Mouse (Mus musculus): ENCODE results near the gene Imp3. TPM values are rescaled to one million over a fixed set of nuclear protein-coding genes. Genes with fewer than 3 reads are reported as not detected.

The Imp3 gene
- polyA plus RNA-seq, 1 experiment from 2014 or later: 69.6 TPM

DNA sequence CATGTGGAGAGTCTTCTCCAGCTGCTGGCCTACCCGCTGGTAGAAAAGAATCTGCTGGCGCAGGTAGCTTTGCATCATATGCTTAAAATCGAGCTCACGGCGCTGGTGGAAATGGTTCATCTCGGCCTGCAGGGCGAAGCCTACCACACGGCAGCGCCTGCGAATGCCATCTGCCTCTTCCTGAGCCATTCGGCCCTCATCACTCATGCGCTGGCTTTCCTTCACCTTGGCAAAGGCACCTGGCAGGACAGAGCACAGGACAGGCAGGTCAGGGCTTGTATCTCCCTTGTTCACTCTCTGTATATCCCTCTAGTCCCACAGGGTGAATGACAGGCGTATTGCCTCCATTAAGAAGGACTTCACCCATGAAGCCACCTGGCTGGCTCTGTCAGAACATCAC is 18.8 kb upstream of the Imp3 start:
- 92% methylated on average over 13 of the region's 13 CpGs for WGBS
- H3K27ac ChIP-seq (ENCODE audit: low read depth): no peak overlapping the region
- H3K4me1 ChIP-seq (ENCODE audit: insufficient read depth): peaks cover 1% of the 10 kb centered on the region
- DNase-seq: no peak
- H3K27me3 ChIP-seq (ENCODE audit: insufficient read depth, low read length): no peaks in the 10 kb centered on the region
- H3K36me3 ChIP-seq (ENCODE audit: insufficient read depth): peaks cover 72% of the 10 kb centered on the region
- no peak overlapping the region for H3K4me2 ChIP-seq
- H3K9ac ChIP-seq: no peak overlapping the region
- no peaks in the 10 kb centered on the region for H3K9me3 ChIP-seq (ENCODE audit: low read depth, low read length)
- no peak overlapping the region for H3K4me3 ChIP-seq (ENCODE audit: low read depth, low read length)
- ATAC-seq (ENCODE audit: insufficient read depth): no peak
- TF ChIP-seq CTCF (IDR thresholded peaks at IDR 0.05; ENCODE audit: low read depth): no peak

DNA sequence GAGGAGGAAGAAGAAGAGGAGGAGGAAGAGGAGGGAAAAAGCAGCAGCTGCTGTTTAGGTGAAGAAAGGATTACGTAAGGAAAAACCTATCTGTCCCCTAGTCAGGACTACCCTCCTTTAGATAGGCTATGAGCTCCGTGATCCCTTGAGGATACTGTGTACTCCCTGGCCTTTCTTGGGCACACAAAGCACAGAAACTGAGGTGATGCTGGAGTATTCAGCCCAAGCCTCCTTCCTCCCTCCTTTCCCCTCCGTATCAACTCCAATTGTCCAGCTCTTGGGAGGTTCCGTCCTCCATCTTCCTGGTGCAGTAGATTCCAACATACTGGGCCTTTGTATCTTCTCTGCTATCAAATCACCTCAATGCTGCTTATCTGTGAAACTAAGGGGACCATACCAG is 14.5 kb upstream of the Imp3 start:
- Histone ChIP-seq H3K9ac (no peak overlapping the region), H3K4me2 (peak overlapping the region; percentile 90), H3K4me1 (ENCODE audit: insufficient read depth) (peaks cover 22% of the 10 kb centered on the region), H3K27me3 (ENCODE audit: insufficient read depth, low read length) (no peaks in the 10 kb centered on the region), H3K27ac (ENCODE audit: low read depth) (no peak overlapping the region), H3K4me3 (ENCODE audit: low read depth, low read length) (no peak overlapping the region), H3K36me3 (ENCODE audit: insufficient read depth) (peaks cover 37% of the 10 kb centered on the region), H3K9me3 (ENCODE audit: low read depth, low read length) (no peaks in the 10 kb centered on the region)
- no peak for DNase-seq
- TF ChIP-seq CTCF (IDR thresholded peaks at IDR 0.05; ENCODE audit: low read depth): no peak
- no peak for ATAC-seq (ENCODE audit: insufficient read depth)
- 89% methylated on average over 4 of the region's 4 CpGs for WGBS

GRCm38 (mm10) chr9:56923841-56924650 is 13.2 kb upstream of the Imp3 start:
- 34% methylated on average over 8 of the region's 8 CpGs for WGBS

DNA sequence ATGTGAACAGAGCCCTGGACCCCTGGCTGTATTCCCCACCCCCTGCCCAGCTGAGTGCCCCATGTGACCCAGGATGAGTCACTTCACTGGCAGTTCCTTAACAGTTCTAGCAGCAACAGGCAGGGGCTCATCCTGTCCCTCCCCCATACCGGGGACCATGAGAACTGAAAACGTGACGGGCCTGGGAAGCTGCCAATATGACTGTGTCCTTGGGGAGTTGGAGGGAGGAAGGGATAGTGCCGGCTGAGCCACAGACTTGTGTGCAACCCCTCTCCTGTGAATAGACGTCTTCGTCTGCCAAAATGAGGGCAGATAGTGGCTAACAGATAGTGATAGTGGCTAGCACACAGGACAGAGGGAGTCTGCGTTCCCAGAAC is 12.6 kb upstream of the Imp3 start:
- peaks cover 22% of the 10 kb centered on the region for H3K4me1 ChIP-seq (ENCODE audit: insufficient read depth)
- no peaks in the 10 kb centered on the region for H3K9me3 ChIP-seq (ENCODE audit: low read depth, low read length)

More at GRCm38 (mm10) chr9:56923841-56924650, 13.2 kb upstream of the Imp3 start:
- Histone ChIP-seq H3K27ac (ENCODE audit: low read depth) (peak overlapping the region; percentile 70), H3K4me3 (ENCODE audit: low read depth, low read length) (peak overlapping the region; percentile 31), H3K27me3 (ENCODE audit: insufficient read depth, low read length) (no peaks in the 10 kb centered on the region), H3K9me3 (ENCODE audit: low read depth, low read length) (no peaks in the 10 kb centered on the region), H3K9ac (peak overlapping the region; percentile 43), H3K36me3 (ENCODE audit: insufficient read depth) (peaks cover 24% of the 10 kb centered on the region), H3K4me2 (peak overlapping the region; percentile 90), H3K4me1 (ENCODE audit: insufficient read depth) (peaks cover 22% of the 10 kb centered on the region)
- no peak for TF ChIP-seq CTCF (IDR thresholded peaks at IDR 0.05; ENCODE audit: low read depth)
- DNase-seq (no peak), ATAC-seq (ENCODE audit: insufficient read depth) (no peak)

DNA sequence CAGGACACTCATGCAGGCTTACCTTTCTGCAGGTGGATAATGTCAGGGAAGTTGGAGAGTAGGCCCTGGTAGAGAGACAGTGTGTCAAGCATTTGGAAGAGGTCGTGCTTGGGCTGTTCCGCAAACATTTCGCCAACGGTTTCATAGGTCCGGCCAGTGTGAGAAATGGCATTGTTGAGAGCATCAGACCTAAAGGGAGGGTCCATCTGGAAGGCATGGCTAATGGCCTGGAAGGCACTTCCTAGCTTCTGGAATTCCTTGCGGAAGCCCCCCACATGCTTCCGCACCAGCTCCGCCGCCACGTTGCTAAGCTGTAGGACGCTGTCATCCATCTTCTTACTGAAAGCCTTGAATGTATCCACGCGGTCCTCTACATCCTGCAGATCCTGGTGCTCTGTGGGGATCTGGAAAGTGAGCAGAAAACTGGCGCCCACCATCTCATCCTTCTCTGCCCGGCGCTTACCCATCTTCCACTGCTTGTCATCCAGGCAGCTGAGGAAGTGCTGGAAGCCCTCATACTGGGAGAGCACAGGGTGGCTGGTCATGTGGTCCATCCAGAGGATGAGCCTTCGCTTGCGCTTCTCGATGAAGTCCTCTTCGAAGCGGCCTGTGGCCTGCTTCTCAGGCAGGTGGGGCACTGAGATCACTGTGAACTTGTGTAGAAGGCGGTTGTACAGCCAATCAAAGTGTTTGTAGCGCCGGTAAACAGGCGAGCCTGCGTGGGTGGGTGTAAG is 11.8 kb upstream of the Imp3 start:
- Histone ChIP-seq H3K9me3 (ENCODE audit: low read depth, low read length) (no peaks in the 10 kb centered on the region), H3K4me1 (ENCODE audit: insufficient read depth) (peaks cover 22% of the 10 kb centered on the region), H3K27ac (ENCODE audit: low read depth) (peak overlapping the region; percentile 28), H3K36me3 (ENCODE audit: insufficient read depth) (peaks cover 10% of the 10 kb centered on the region), H3K27me3 (ENCODE audit: insufficient read depth, low read length) (no peaks in the 10 kb centered on the region), H3K9ac (peak overlapping the region; percentile 43), H3K4me3 (ENCODE audit: low read depth, low read length) (peak overlapping the region; percentile 31), H3K4me2 (peak overlapping the region; percentile 90)
- no peak for TF ChIP-seq CTCF (IDR thresholded peaks at IDR 0.05; ENCODE audit: low read depth)
- 66% methylated on average over 26 of the region's 26 CpGs for WGBS
- DNase-seq: peak; percentile 15
- ATAC-seq (ENCODE audit: insufficient read depth): no peak

More for the DNA sequence above, 12.6 kb upstream of the Imp3 start:
- Histone ChIP-seq H3K4me3 (ENCODE audit: low read depth, low read length) (peak overlapping the region; percentile 31), H3K27ac (ENCODE audit: low read depth) (peak overlapping the region; percentile 70), H3K4me2 (peak overlapping the region; percentile 90), H3K36me3 (ENCODE audit: insufficient read depth) (peaks cover 19% of the 10 kb centered on the region), H3K9ac (peak overlapping the region; percentile 43), H3K27me3 (ENCODE audit: insufficient read depth, low read length) (no peaks in the 10 kb centered on the region)
- DNase-seq (peak; percentile 95), ATAC-seq (ENCODE audit: insufficient read depth) (peak; percentile 62)
- peak; percentile 12; the same call in 1 of the 2 replicates for TF ChIP-seq CTCF (IDR thresholded peaks at IDR 0.05; ENCODE audit: low read depth)
- WGBS: 7% methylated on average over 7 of the region's 7 CpGs

- Histone ChIP-seq H3K4me1 (ENCODE audit: insufficient read depth) (peaks cover 22% of the 10 kb centered on the region), H3K4me2 (peak overlapping the region; percentile 90), H3K9ac (no peak overlapping the region), H3K27me3 (ENCODE audit: insufficient read depth, low read length) (no peaks in the 10 kb centered on the region), H3K9me3 (ENCODE audit: low read depth, low read length) (no peaks in the 10 kb centered on the region), H3K27ac (ENCODE audit: low read depth) (no peak overlapping the region), H3K36me3 (ENCODE audit: insufficient read depth) (peaks cover 8% of the 10 kb centered on the region), H3K4me3 (ENCODE audit: low read depth, low read length) (peak overlapping the region; percentile 31; the same call in 1 of the 2 replicates)
- DNase-seq: no peak
- TF ChIP-seq CTCF (IDR thresholded peaks at IDR 0.05; ENCODE audit: low read depth): no peak
- 93% methylated on average over 10 of the region's 10 CpGs for WGBS
- no peak for ATAC-seq (ENCODE audit: insufficient read depth)
Observed at GRCm38 (mm10) chr9:56926025-56926360, 11.3 kb upstream of the Imp3 start.

DNA sequence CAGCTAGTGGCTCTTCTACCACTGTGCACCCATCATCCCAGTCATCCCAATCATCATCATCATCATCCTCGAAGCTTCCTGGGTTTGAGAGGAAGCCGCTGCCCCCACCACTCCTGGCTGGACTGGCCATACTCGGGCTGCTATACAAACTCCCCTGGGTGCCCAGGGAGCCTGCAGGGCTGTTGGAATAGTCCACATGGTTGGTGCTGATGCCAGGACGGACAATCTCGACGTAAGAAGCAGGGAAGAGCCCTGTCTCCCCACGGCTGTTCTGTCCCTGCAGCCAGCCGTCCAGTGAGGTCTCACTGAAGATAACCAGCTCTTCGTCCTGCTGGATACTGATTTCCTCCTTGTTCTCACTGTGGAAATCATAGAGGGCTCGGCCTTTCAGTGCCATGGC is 10.9 kb upstream of the Imp3 start:
- Histone ChIP-seq H3K4me2 (peak overlapping the region; percentile 90), H3K36me3 (ENCODE audit: insufficient read depth) (peaks cover 7% of the 10 kb centered on the region), H3K4me3 (ENCODE audit: low read depth, low read length) (peak overlapping the region; percentile 64), H3K27ac (ENCODE audit: low read depth) (no peak overlapping the region), H3K9ac (peak overlapping the region; percentile 67), H3K4me1 (ENCODE audit: insufficient read depth) (peaks cover 22% of the 10 kb centered on the region), H3K9me3 (ENCODE audit: low read depth, low read length) (no peaks in the 10 kb centered on the region), H3K27me3 (ENCODE audit: insufficient read depth, low read length) (no peaks in the 10 kb centered on the region)
- WGBS: 77% methylated on average over 10 of the region's 10 CpGs
- no peak for ATAC-seq (ENCODE audit: insufficient read depth)
- no peak for TF ChIP-seq CTCF (IDR thresholded peaks at IDR 0.05; ENCODE audit: low read depth)
- no peak for DNase-seq
